Mouse (Mus musculus) bone marrow, adult 2 months (tissue): ENCODE data around the gene Gm28308. TPM values are rescaled to one million over a fixed set of nuclear protein-coding genes. Genes with fewer than 3 reads are reported as not detected.

ENCODE experiments used
- H3K27ac ChIP-seq: fragments of 200-500 bp; 2 replicates; pipeline ENCODE4 v1.5.1; 2012; ENCODE audit warnings: low read depth, mild to moderate bottlenecking, control low read depth, inconsistent platforms, low read length; ENCODE audit not compliant: control insufficient read depth, poor library complexity, insufficient read depth
- H3K4me1 ChIP-seq: fragments of 200-500 bp; 2 replicates; pipeline ENCODE4 v1.6.1; 2011; ENCODE audit warnings: low read length; ENCODE audit not compliant: control insufficient read depth, insufficient read depth
- H3K4me3 ChIP-seq: fragments of 200-500 bp; replicated peaks from 2 replicates; pipeline ENCODE3; 2011; ENCODE audit warnings: mild to moderate bottlenecking, low read depth, low read length, control low read depth; ENCODE audit not compliant: control insufficient read depth
- CTCF ChIP-seq: fragments of 200-500 bp; IDR thresholded peaks from 2 replicates; pipeline ENCODE4 v1.5.1; 2011; ENCODE audit warnings: low read length, control low read depth; ENCODE audit not compliant: control insufficient read depth, insufficient read depth
- POLR2A ChIP-seq: fragments of 200-500 bp; IDR thresholded peaks from 2 replicates; pipeline ENCODE4 v1.6.1; 2011; ENCODE audit warnings: low read depth, mild to moderate bottlenecking, control low read depth, low read length, borderline replicate concordance; ENCODE audit not compliant: control insufficient read depth
- WGBS: fragments of 180-500 bp; shearing (Covaris S2); methylation state at CpG from one replicate; pipeline ENCODE4 v1.1.7; 2018; 5-methylcytosine and 5-hydroxymethylcytosine counted together
- polyA plus RNA-seq: library from polyadenylated mRNA; stranded (reverse); fragments of >200 nt; gene quantifications from 2 replicates; pipeline ENCODE4 v1.2.4, GENCODE M21; 2011; ENCODE audit warnings: low replicate concordance; ENCODE audit not compliant: missing spikeins, insufficient read depth, insufficient read length

Gm28308 gene
- polyA plus RNA-seq, 1 experiment = not detected

- Histone ChIP-seq H3K4me3 (no peak overlapping the region), H3K4me1 (no peaks in the 10 kb centered on the region), H3K27ac (no peak overlapping the region)
- WGBS = 4% methylated on average over 23 of the region's 23 CpGs
- TF ChIP-seq POLR2A (no peak), CTCF (no peak)
Observed at GRCm38 (mm10) chr6:52247766-52248637, 34.9 kb upstream of the Gm28308 start.

- WGBS = 7% methylated on average over 3 of the region's 3 CpGs
- Histone ChIP-seq H3K27ac (no peak overlapping the region), H3K4me3 (no peak overlapping the region), H3K4me1 (no peaks in the 10 kb centered on the region)
- TF ChIP-seq CTCF (no peak), POLR2A (no peak)
Observed at GRCm38 (mm10) chr6:52246916-52247315, 33.8 kb upstream of the Gm28308 start.

DNA sequence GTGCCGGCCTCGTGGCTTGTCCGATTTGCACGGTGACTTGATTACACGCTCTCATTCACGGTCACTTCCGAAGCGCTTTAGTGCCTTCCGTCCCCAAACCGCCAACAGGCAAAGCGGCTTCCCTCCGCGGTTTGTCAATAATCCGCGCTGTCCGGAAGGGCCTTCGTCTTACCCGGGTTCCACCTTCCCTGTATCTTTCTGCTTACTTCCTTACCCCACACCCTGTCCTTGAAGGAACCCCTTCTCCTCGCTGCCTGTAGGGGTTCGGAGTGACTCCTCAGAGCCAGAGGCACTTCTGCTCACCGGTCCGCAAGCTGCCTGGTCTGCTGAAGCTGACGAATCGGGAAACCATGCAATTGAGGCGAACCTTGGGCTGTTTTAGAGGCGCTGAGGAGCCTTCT lies 33.3 kb upstream of the Gm28308 start:
- TF ChIP-seq CTCF = no peak
- 1% methylated on average over 26 of the region's 26 CpGs for WGBS
- H3K4me3 ChIP-seq = no peak overlapping the region

GRCm38 (mm10) chr6:52245757-52246142 lies 32.6 kb upstream of the Gm28308 start, which contains the start of gene Hoxa11:
Gene Hoxa11, minus strand, starts transcription at chr6:52245810.
- Histone ChIP-seq H3K4me3 (no peak within 1 kb of the TSS), H3K4me1 (no peaks in the 10 kb centered on the region), H3K27ac (no peak within 1 kb of the TSS)
- WGBS = under 1% methylated on average over 20 of the region's 20 CpGs
- no peak for TF ChIP-seq POLR2A
- no peak for TF ChIP-seq CTCF

More for the DNA sequence above, 33.3 kb upstream of the Gm28308 start:
- Histone ChIP-seq H3K27ac (no peak overlapping the region), H3K4me1 (no peaks in the 10 kb centered on the region)

DNA sequence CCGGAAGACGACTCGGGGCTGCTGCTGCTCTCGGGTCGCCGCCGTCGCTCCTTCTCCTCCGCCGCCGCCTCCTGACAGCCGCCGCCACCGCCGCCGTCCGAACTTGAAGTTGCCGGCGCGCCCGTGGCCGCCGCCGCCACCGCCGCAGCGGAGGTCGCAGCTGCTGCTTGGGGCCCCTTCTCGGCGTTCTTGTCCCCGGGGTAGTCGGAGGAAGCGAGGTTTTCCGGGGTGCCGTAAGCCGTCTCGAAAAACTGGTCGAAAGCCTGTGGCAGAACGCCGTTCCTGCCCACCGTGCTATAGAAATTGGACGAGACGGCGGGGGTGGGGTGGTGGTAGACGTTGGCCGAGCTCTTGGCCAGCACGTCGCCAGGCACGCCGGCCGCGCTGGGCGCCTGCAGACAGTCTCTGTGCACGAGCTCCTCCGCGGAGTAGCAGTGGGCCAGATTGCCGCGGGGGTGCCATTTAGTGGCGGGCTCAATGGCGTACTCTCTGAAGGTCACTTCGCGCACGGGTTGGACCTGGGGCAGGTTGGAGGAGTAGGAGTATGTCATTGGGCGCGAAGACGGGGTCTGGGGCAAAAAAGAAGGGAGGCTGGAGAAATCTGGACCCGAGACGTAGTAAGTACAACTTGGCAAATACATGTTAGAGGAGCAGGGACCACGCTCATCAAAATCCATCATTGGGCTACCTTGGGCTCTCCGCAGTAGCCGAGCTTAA lies 32.1 kb upstream of the Gm28308 start:
- TF ChIP-seq CTCF (no peak), POLR2A (no peak)
- H3K4me1 ChIP-seq = no peaks in the 10 kb centered on the region
- WGBS = 2% methylated on average over 71 of the region's 71 CpGs
- H3K27ac ChIP-seq = no peak overlapping the region
- no peak overlapping the region for H3K4me3 ChIP-seq

- no peak overlapping the region for H3K27ac ChIP-seq
- no peaks in the 10 kb centered on the region for H3K4me1 ChIP-seq
- 6% methylated on average over 23 of the region's 23 CpGs for WGBS
- H3K4me3 ChIP-seq = no peak overlapping the region
- TF ChIP-seq POLR2A = no peak
- TF ChIP-seq CTCF = no peak
Observed at GRCm38 (mm10) chr6:52244471-52245039, 31.4 kb upstream of the Gm28308 start.

DNA sequence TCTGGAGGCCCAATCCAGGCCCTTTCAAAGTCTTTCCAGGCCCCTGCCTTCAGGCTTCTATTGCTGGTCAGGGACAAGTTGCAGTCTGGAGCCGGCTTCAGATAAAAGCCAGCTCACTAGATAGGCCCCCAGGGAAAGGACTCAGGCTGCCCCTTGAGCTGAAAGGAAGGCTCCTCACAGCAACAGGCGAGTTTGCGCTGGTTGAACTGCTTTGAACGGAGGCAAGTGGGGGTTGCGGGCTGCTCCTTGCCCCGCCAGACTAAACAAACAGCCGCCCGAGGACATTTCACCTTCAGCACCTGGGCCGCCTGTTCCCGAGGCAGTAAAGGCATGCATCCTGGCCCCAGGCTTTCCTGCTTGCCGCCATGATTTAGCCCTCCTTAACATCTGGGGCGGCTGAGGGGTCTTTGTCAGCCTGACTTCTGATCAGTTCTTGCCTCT lies 30.6 kb upstream of the Gm28308 start:
- no peaks in the 10 kb centered on the region for H3K4me1 ChIP-seq
- H3K27ac ChIP-seq = no peak overlapping the region
- no peak for TF ChIP-seq CTCF
- no peak for TF ChIP-seq POLR2A
- 25% methylated on average over 12 of the region's 12 CpGs for WGBS
- H3K4me3 ChIP-seq = no peak overlapping the region

DNA sequence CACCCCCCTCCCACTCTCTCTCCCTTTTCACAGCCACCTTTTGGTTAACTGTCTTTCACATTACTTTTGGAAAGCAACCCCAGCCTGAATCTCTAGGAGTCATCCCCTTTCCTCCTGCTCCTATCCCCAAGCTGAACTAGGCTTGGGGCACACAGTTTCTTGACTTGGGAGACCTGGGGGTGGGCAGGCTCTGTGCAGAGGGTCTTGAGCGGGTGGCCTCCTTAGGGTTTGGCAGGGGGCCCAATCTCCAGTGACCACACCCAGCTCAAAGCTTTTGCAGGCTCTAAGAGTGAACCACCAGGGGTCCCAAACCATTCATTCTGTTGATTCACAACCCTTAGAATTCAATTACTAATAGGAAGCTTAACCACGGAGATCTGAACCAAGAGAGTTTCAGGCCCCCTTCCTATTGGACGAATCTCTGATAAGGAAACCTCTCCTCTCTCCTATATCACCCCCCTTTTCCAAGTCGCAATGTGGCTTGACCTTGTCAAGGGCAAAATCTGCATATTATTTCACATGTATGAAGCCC lies 29.7 kb upstream of the Gm28308 start:
- TF ChIP-seq CTCF = no peak
- TF ChIP-seq POLR2A = no peak
- WGBS = 24% methylated on average over 4 of the region's 4 CpGs
- no peaks in the 10 kb centered on the region for H3K4me1 ChIP-seq
- H3K27ac ChIP-seq = no peak overlapping the region
- H3K4me3 ChIP-seq = no peak overlapping the region
